Mouse (Mus musculus): ENCODE results near the gene Ipo5. TPM values are rescaled to one million over a fixed set of nuclear protein-coding genes. Genes with fewer than 3 reads are reported as not detected.

Gene Ipo5
- polyA plus RNA-seq (2017; shearing (Covaris generic)): 10 to 100 TPM; 34.3 to 41.9 TPM

GRCm38 (mm10) chr14:120910733-120911324, at the start of gene Ipo5:
Ipo5 (plus strand) TSS chr14:120911224.

Other genes starting within 250 kb of the Ipo5 start
- 1 to 10 TPM; 5.7 to 9.1 TPM for gene Farp1, start 124.0 kb downstream of the Ipo5 start, polyA plus RNA-seq (2017; shearing (Covaris generic))